Comparison of ENCODE assay signal across 8 mouse cellular contexts in genomic region chr9:46015831-46016230, GRCm38 (mm10). TPM values are rescaled to one million over a fixed set of nuclear protein-coding genes. Genes with fewer than 3 reads are reported as not detected.
DNase-seq lines count a peak whose midpoint lies in the region; ATAC-seq lines count a peak whose summit lies in the region.

No protein-coding gene starts in this region.

- 0 out of 2 replicates have a peak overlapping the region, but pooled peaks have one; percentile 71 for H3K27ac ChIP-seq in embryonic facial prominence, embryonic 14.5 days (replicated peaks; ENCODE audit: low read depth, low read length)
- H3K27ac ChIP-seq in heart, embryonic 15.5 days = peak overlapping the region; percentile 93
- no peak overlapping the region for H3K27ac ChIP-seq in limb, embryonic 13.5 days
- no peak overlapping the region for H3K27ac ChIP-seq in neural tube, embryonic 15.5 days (replicated peaks)

- DNase-seq in ovary, postnatal 10 days (ENCODE audit: low spot score) = peak; percentile 15
- no peak for DNase-seq in ovary, adult 18-20 months (ENCODE audit: low spot score)
- peak; percentile 79 for DNase-seq in embryonic facial prominence, embryonic 14.5 days (ENCODE audit: low spot score)
- no peak for DNase-seq in spleen, postnatal 10 days (ENCODE audit: low spot score in 2 of 2)
- no peak for DNase-seq in left cerebral cortex, adult 8-10 months (ENCODE audit: low spot score in 2 of 2)

- H3K4me2 ChIP-seq in embryonic facial prominence, embryonic 14.5 days (ENCODE audit: low read depth, low read length) = peak overlapping the region; percentile 70
- H3K4me2 ChIP-seq in heart, embryonic 15.5 days = peak overlapping the region; percentile 85
- H3K4me2 ChIP-seq in limb, embryonic 13.5 days (replicated peaks) = peak overlapping the region; percentile 86
- peak overlapping the region; percentile 77 for H3K4me2 ChIP-seq in neural tube, embryonic 15.5 days

- no peaks in the 10 kb centered on the region for H3K9me3 ChIP-seq in embryonic facial prominence, embryonic 14.5 days (ENCODE audit: control insufficient read depth, low read length)
- no peaks in the 10 kb centered on the region for H3K9me3 ChIP-seq in heart, embryonic 15.5 days (replicated peaks)
- H3K9me3 ChIP-seq in limb, embryonic 13.5 days = no peaks in the 10 kb centered on the region
- H3K9me3 ChIP-seq in neural tube, embryonic 15.5 days (replicated peaks) = no peaks in the 10 kb centered on the region

- no peaks in the 10 kb centered on the region for H3K27me3 ChIP-seq in embryonic facial prominence, embryonic 14.5 days (replicated peaks; ENCODE audit: control insufficient read depth, insufficient read depth, low read length)
- H3K27me3 ChIP-seq in heart, embryonic 15.5 days = no peaks in the 10 kb centered on the region
- H3K27me3 ChIP-seq in limb, embryonic 13.5 days = no peaks in the 10 kb centered on the region
- no peaks in the 10 kb centered on the region for H3K27me3 ChIP-seq in neural tube, embryonic 15.5 days (replicated peaks)

- no peak overlapping the region; the same call in 1 of the 2 replicates for H3K9ac ChIP-seq in embryonic facial prominence, embryonic 14.5 days (ENCODE audit: low read depth, low read length)
- no peak overlapping the region for H3K9ac ChIP-seq in heart, embryonic 15.5 days
- no peak overlapping the region for H3K9ac ChIP-seq in limb, embryonic 13.5 days
- no peak overlapping the region; the same call in 1 of the 2 replicates for H3K9ac ChIP-seq in neural tube, embryonic 15.5 days (replicated peaks)

- peaks cover 30% of the 10 kb centered on the region for H3K4me1 ChIP-seq in embryonic facial prominence, embryonic 14.5 days (ENCODE audit: control insufficient read depth, insufficient read depth, low read length)
- peaks cover 54% of the 10 kb centered on the region for H3K4me1 ChIP-seq in heart, embryonic 15.5 days (replicated peaks)
- peaks cover 41% of the 10 kb centered on the region for H3K4me1 ChIP-seq in limb, embryonic 13.5 days
- peaks cover 57% of the 10 kb centered on the region for H3K4me1 ChIP-seq in neural tube, embryonic 15.5 days

- no peaks in the 10 kb centered on the region; the same call in 1 of the 2 replicates for H3K36me3 ChIP-seq in embryonic facial prominence, embryonic 14.5 days (ENCODE audit: control insufficient read depth, insufficient read depth, low read length)
- peaks cover 2% of the 10 kb centered on the region; the same call in 1 of the 2 replicates for H3K36me3 ChIP-seq in heart, embryonic 15.5 days
- H3K36me3 ChIP-seq in limb, embryonic 13.5 days = peaks cover 14% of the 10 kb centered on the region
- H3K36me3 ChIP-seq in neural tube, embryonic 15.5 days = no peaks in the 10 kb centered on the region

- no peak for ATAC-seq in embryonic facial prominence, embryonic 14.5 days (ENCODE audit: low read depth)
- no peak for ATAC-seq in heart, embryonic 15.5 days (replicated peaks; ENCODE audit: insufficient number of reproducible peaks, insufficient read depth, low FRiP score, low read depth)
- ATAC-seq in limb, embryonic 13.5 days (ENCODE audit: low FRiP score, low read depth) = no peak
- no peak for ATAC-seq in neural tube, embryonic 15.5 days (ENCODE audit: low FRiP score)

- no peak overlapping the region for H3K4me3 ChIP-seq in embryonic facial prominence, embryonic 14.5 days (ENCODE audit: low read depth, low read length)
- peak overlapping the region; percentile 82 for H3K4me3 ChIP-seq in heart, embryonic 15.5 days
- H3K4me3 ChIP-seq in limb, embryonic 13.5 days = peak overlapping the region; percentile 7; the same call in 1 of the 2 replicates
- H3K4me3 ChIP-seq in neural tube, embryonic 15.5 days (replicated peaks) = no peak overlapping the region

- 23% methylated on average over 9 of the region's 9 CpGs for WGBS in embryonic facial prominence, embryonic 14.5 days
- WGBS in heart, embryonic 15.5 days = 26% methylated on average over 9 of the region's 9 CpGs
- 38% methylated on average over 9 of the region's 9 CpGs for WGBS in limb, embryonic 13.5 days
- 30% methylated on average over 9 of the region's 9 CpGs for WGBS in neural tube, embryonic 15.5 days

RNA-seq across cellular contexts. Expression of gene Sik3, which starts 3.2 kb away (rescaled TPM):
- polyA plus RNA-seq in embryonic facial prominence, embryonic 14.5 days (2014; fragmentation: Nextera tagmentation; extraction: Ambion mirVana) = 11.5 and 13.4 TPM in 2 replicates
- 11.7 and 14.4 TPM in 2 replicates for polyA plus RNA-seq in heart, embryonic 15.5 days (2015; fragmentation: Nextera tagmentation; extraction: Ambion mirVana)
- polyA plus RNA-seq in limb, embryonic 13.5 days (2015; fragmentation: Nextera tagmentation; extraction: Ambion mirVana) = 8.2 and 9.4 TPM in 2 replicates
- polyA plus RNA-seq in neural tube, embryonic 15.5 days (2015; fragmentation: Nextera tagmentation; extraction: Ambion mirVana) = 9.5 and 9.9 TPM in 2 replicates
- total RNA-seq in left cerebral cortex, adult 8-10 months (2022) = 100 to 1,000 TPM; 128 to 145 (median 136) TPM

RNA-seq across cellular contexts. Expression of gene Pafah1b2, which starts 3.3 kb away (rescaled TPM):
- 167 and 188 TPM in 2 replicates for polyA plus RNA-seq in embryonic facial prominence, embryonic 14.5 days (2014; fragmentation: Nextera tagmentation; extraction: Ambion mirVana)
- polyA plus RNA-seq in heart, embryonic 15.5 days (2015; fragmentation: Nextera tagmentation; extraction: Ambion mirVana) = 105 and 124 TPM in 2 replicates
- 201 and 218 TPM in 2 replicates for polyA plus RNA-seq in limb, embryonic 13.5 days (2015; fragmentation: Nextera tagmentation; extraction: Ambion mirVana)
- polyA plus RNA-seq in neural tube, embryonic 15.5 days (2015; fragmentation: Nextera tagmentation; extraction: Ambion mirVana) = 250 and 251 TPM in 2 replicates
- 100 to 1,000 TPM; 206 to 233 (median 217) TPM for total RNA-seq in left cerebral cortex, adult 8-10 months (2022)

Comparison
In these comparisons a context has a peak if more than half of its experiments do, and no peak if none do; other contexts are left out.
1. DNase-seq: peak in ovary, postnatal 10 days (single experiment) and embryonic facial prominence, embryonic 14.5 days (single experiment); none in ovary, adult 18-20 months (single experiment), spleen, postnatal 10 days (0 of 2) and left cerebral cortex, adult 8-10 months (0 of 2).
2. H3K27ac ChIP-seq: peak in embryonic facial prominence, embryonic 14.5 days (single experiment) and heart, embryonic 15.5 days (single experiment); none in limb, embryonic 13.5 days (single experiment) and neural tube, embryonic 15.5 days (single experiment).
3. H3K4me3 ChIP-seq: peak in heart, embryonic 15.5 days (single experiment) and limb, embryonic 13.5 days (single experiment); none in embryonic facial prominence, embryonic 14.5 days (single experiment) and neural tube, embryonic 15.5 days (single experiment).
4. Peak in every context shown above with its lines, with median percentiles within 50 percentile points of each other: H3K4me2 ChIP-seq.